Mouse (Mus musculus): ENCODE data around the gene Clptm1.
"Not testable (repeated sequence)": the region's sequence is repeated elsewhere in the genome, so short reads cannot be mapped to it uniquely, and the experiment has no call there.

The Clptm1 gene

DNA sequence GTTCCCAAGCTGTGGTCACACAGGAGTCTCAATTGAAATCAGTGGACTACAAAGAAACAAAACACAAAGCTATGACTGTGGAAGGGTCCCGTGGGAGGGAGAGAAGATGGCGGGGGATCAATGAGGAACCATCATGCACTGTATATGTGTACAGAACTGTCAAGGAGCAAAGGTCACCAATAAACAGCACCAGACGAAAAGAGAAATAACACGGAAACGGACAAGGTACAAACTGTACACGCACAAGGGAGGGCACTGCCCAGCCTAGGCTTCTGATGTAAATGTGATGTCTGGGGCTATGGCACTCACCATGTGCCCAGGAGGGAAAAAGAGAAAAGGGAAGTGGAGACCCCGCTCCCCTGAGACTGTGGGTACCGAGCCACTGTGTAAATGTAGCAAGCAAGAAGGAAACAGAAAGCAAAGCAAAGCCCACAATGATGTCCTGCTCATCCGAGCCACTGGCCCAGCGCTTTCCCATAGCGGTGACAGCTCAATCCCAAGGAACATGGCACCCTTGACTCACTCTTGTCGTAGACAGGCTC lies 49.7 kb downstream of the Clptm1 start:
- intact Hi-C loops (cut with DNase I), result no loop called here

DNA sequence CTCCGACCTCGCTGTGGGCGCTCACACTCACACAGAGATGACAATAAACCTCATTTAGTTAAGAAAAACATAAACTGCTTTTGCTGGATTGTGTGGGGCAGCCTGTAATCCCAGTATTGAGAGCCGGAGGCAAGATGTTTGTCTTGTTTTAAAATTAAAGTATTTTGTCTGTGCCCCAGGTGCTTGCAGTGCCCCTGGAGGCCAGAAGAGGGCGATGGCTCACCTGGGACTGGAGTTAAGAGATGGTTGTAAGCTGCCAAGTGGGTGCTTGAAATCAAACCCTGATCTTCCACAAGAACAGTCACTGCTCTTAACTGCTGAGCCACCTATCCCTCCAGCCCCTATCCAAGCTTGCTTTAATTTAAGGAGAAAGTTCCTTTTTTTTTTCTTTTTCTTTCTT lies 53.9 kb downstream of the Clptm1 start:
- intact Hi-C loops (cut with DNase I), result no loop called here

DNA sequence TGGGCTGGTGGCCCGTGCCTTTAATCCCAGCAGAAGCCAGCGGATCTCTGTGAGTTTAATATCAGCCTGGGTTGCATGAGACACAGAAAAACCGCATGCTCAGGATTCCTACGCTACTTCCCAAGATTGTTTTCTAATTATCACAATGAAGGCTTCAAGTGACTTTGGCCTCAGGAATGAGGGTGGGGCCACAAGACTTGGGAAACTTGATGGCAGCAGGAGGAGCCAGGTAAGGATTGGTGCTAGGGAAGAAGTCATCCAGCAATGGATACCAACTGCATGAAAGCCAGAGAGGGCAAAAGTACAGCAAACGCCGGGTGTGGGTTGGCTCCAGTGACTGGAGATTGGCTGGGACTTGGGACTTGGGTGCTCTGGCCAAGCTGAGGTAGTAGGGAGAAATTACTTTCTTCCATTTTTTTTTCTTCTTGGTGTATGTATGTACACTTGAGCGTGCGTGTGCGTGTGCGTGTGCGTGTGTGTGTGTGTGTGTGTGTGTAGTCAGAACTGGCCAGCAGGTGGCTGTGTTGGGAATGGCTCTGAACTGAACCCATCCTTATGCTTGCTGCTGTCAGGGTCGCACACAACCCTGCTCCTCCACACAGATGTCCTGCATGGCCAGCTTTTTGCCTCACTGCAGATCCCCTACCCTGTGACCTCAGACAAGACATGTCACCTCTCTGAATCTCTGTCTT lies 55.0 kb downstream of the Clptm1 start:
- intact Hi-C loops (cut with DNase I), result no loop called here

DNA sequence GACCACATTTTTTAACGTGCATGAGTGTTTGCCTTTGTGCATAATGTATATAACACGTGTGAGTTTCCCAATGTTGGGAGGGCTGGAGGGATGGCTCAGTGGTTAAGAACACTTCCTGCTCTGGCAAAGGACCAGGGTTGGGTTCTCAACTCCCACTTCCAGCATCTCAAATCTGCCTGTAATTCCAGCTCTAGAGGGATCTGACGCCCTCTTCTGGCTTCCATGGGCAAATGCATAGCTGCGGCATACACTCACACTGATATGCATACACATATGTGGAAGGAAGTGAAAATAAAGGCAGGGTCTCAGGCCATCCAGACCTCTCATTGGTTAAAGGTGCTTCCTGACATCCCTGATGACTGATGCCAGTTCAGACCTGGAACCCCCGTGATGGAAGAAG lies 57.5 kb downstream of the Clptm1 start:
- intact Hi-C loops (cut with DNase I), result no loop called here

DNA sequence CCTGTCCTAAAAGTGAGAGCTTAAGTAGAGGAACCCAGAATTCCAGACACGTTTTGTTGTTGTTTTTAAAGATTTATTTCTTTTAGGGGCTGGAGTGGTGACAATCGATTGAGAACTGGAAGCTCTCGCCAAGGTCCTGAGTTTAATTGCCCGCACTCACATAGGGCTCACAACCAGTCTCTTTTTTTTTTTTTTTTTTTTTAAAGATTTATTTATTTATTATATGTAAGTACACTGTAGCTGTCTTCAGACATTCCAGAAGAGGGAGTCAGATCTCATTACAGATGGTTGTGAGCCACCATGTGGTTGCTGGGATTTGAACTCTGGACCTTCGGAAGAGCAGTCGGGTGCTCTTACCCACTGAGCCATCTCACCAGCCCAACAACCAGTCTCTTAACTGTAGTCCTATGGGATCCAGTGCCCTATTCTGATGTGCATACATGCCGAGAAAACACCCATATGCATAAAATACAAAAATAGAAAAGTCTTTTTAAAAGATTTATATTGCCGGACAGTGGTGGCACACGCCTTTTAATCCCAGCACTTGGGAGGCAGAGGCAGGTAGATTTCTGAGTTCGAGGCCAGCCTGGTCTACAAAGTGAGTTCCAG lies 60.1 kb downstream of the Clptm1 start:
- intact Hi-C loops (cut with DNase I), result not testable (repeated sequence)

DNA sequence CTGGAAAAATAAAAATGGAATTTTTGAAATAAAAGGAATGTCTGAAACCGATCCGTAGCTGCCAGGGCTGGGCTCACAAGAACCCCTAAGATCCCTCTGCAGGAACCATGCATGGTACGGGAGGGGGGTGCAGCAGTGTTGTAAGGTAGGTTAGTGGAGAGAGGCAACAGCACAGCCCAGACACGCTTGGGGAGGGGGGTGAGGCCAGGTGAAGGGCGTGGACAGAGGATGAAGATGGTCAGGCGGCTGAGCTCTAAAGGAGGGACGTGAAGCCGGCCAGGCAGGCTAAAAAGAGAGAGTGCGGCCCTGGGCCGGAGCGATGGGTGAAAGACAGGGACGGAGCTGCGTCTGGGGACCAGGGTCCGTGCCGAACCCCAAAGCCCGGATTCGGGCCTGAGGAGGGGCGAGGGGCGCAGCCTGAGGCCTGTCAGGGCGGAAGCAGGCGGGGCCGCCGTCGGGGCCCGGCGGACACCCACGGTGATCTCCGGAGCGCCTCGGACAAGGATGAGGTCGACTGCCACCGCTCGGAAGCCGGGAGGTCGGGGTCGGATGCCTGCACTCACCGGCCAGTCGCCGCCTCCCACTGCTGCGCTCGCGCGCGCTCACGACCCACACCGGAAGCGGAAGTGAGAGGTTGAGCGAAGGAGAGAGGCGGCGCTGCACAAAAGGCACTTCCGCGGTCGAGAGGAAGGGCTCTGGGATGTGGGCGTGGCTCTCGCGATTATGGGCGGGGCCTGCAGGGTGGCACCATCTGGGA lies 60.8 kb downstream of the Clptm1 start, which contains the start of gene Clasrp:
TSS of gene Clasrp (minus strand) at position 638 of the 757 bp plus-strand sequence.
- intact Hi-C loops (cut with DNase I), result no loop called here

DNA sequence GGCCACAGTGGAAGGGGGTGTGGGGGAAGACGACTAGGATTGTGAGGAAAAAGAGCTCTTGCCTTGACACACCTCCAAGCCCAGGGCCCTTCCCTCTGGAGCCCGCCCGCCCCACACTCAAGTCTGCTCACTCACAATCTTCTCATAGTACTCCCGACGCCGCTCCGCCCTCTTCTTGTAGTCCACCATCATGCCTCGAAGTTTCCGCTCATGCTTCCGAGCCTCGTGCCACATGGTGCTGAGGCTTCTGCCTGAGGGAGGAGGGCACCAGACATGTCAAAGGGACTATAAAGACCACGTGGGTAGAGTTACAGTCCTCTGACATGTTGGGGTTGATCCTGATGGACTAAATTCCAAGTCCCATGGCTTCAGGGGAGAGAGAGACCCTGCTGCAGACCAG lies 61.8 kb downstream of the Clptm1 start:
- intact Hi-C loops (cut with DNase I), result no loop called here

DNA sequence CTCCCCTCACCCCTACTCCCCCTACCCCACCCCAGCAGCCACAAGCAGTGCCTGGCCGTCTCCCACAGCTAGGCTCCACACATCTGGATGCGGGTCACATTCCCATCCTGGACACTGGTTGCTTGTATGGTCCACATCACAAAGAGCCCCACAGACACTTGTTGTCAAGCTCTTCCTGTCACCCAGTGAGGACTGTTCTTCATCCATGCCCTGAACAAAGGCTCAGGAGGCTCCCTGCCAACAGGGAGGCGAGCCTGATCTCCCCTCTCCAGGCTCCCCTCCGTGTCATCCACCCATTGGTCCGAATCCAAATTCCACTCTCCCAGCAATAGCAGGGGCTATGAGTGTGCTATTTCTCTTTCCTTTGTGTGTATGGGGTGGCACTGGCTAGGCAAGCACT lies 64.3 kb downstream of the Clptm1 start:
- intact Hi-C loops (cut with DNase I), result no loop called here

DNA sequence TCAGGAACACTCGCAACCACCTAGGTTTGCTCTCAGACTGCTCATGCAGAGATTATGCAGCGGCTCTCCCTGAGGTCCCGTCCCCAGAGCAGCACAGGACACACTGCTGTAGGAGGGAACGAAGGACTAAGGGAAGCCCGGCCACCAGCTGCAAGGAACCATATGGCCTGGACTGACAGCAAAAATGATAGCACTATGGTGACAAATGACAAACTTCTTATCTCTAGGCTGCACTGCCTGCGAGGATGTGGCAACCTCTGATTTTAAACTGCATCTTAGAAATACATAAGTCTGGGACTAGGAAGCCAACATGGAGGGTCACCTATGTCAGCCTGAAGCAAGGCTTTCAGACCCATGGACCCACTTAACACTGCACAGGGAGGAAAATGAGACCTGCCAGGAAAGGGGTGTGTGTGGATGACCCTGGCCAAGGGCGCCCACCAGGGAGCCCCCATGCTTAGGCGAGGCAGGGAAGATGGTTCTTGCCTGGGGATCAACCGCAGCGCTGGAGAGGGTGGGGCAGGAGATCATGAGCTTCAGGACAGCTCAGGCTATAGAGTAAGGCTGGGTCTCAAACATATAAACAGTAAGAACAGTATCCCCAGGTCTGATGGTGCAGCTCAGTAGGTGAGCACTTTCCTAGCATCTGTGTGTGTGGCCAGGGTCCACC lies 71.6 kb downstream of the Clptm1 start:
- intact Hi-C loops (cut with DNase I), result no loop called here

DNA sequence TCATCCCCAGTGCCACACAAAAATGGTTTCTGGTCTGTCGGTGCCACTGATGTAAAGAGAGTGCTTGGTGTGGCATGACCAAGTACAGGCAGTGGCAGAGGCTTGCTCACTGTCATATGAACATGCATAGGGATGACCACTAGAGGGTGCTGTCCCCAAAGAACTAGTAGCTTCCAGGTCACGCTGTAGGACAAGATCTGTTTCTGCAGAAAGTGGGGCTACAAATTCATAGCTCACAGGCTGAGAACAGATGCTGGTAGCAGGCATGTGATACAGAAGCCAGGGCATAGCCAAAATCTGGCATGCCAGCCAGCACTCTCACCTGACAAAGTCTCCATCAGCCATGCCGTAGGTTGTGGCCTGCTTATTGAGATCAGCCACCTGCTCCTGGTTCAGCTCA lies 74.9 kb downstream of the Clptm1 start:
- intact Hi-C loops (cut with DNase I), result no loop called here

DNA sequence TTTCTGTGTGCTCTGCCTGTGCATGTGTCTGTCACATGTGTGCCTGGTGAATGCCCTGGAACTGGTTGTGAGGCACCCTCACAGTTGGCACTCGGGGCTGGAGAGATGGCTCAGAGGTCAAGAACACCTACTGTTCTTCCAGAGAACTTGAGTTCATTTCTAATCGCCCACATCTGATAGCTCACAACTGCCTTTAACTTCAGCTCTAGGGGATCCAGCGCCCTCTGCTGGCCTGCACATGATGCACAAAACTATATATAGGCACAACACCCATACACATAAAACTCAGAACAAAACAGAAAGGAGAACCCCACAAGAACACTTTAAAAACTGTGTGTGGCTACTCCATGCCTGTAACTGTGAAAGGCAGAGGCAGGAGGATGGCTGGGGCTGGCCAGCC lies 75.6 kb downstream of the Clptm1 start:
- intact Hi-C loops (cut with DNase I), result no loop called here

DNA sequence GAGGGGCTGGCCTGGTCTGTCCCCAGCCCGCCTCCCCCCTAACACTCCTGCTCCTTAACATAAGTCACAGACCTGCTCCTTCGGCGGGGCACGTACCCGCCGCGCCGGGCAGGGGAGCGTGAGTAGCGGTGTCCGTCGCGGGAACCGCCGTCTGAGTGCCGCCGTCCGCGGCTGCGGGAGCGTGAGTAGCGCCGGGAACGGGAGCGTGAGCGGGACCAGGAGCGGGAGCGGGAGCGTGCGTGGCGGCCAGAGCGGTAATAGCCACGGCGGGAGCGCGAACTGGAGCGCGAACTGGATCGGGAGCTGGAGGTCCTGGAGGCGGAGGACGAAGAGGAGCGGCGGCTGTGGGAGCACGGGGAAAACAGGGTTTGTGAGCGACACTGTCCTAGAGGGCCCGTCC lies 78.6 kb downstream of the Clptm1 start:
- intact Hi-C loops (cut with DNase I), result no loop called here

Measured in adrenal gland (tissue).